20 mouse cellular contexts compared by ENCODE assay signal in genomic region chr9:73649088-73649487, GRCm38 (mm10).
DNase-seq lines count a peak whose midpoint lies in the region; ATAC-seq and TF ChIP-seq lines count a peak whose summit lies in the region.
"Had no signal": no experiment of that assay in that cellular context is flagged by ENCODE, and none has a peak within 500 bp of the region (broad histone marks: within the 10 kb centered on the region; RNA-seq: fewer than 3 reads in every experiment).

No protein-coding gene starts in this region.

- POLR2A ChIA-PET in Patski (lab: Charles Lee): no interaction called here

- CTCF ChIA-PET in Patski (lab: Charles Lee): no interaction called here

- no peak overlapping the region for H3K4me2 ChIP-seq in kidney, embryonic 15.5 days
- H3K4me2 ChIP-seq in forebrain, embryonic 14.5 days (ENCODE audit: low read length): no peak overlapping the region
- H3K4me2 ChIP-seq: forebrain, embryonic 15.5 days; heart, embryonic 13.5 days; hindbrain, embryonic 12.5 days; hindbrain, embryonic 15.5 days had no signal

- no peak overlapping the region for H3K9ac ChIP-seq in kidney, embryonic 15.5 days
- H3K9ac ChIP-seq in forebrain, embryonic 14.5 days (ENCODE audit: low read length): no peak overlapping the region
- H3K9ac ChIP-seq: forebrain, embryonic 15.5 days; heart, embryonic 13.5 days; hindbrain, embryonic 12.5 days; hindbrain, embryonic 15.5 days had no signal

- 73% methylated on average over 1 of the region's 1 CpGs for WGBS in kidney, embryonic 15.5 days
- WGBS in forebrain, embryonic 14.5 days: 94% methylated on average over 1 of the region's 1 CpGs

- ATAC-seq in kidney, embryonic 15.5 days (replicated peaks; ENCODE audit: low FRiP score): peak; percentile 62; the same call in 1 of the 2 replicates
- peak; percentile 89 for ATAC-seq in Patski
- no peak for ATAC-seq in forebrain, embryonic 14.5 days
- ATAC-seq: forebrain, embryonic 15.5 days had no signal

- no peak for TF ChIP-seq CTCF in Patski (IDR thresholded peaks at IDR 0.05)

- no peak overlapping the region for H3K4me3 ChIP-seq in kidney, embryonic 15.5 days (replicated peaks)
- H3K4me3 ChIP-seq in forebrain, embryonic 14.5 days (ENCODE audit: low read depth, low read length): no peak overlapping the region
- H3K4me3 ChIP-seq: forebrain, embryonic 10.5 days; forebrain, embryonic 15.5 days; heart, adult 2 months; heart, embryonic 10.5 days; heart, embryonic 13.5 days; hindbrain, embryonic 12.5 days; hindbrain, embryonic 15.5 days had no signal

- in situ Hi-C loops in Patski (cut with MboI; ENCODE audit: low pct_unique_long_range_greater_than_20kb): loop anchor here (10.0 kb wide), 1 partner anchor 484 kb away; no protein-coding TSS in a partner anchor

- H3K4me1 ChIP-seq in kidney, embryonic 15.5 days: no peaks in the 10 kb centered on the region
- no peaks in the 10 kb centered on the region for H3K4me1 ChIP-seq in forebrain, embryonic 14.5 days (ENCODE audit: control insufficient read depth, insufficient read depth, low read length)
- H3K4me1 ChIP-seq: forebrain, embryonic 10.5 days; forebrain, embryonic 15.5 days; heart, embryonic 10.5 days; hindbrain, embryonic 12.5 days; hindbrain, embryonic 15.5 days had no signal

- H3K27ac ChIP-seq in kidney, embryonic 15.5 days: no peak overlapping the region
- H3K27ac ChIP-seq in forebrain, embryonic 14.5 days (ENCODE audit: low read depth, low read length): no peak overlapping the region
- H3K27ac ChIP-seq: forebrain, embryonic 10.5 days; forebrain, embryonic 15.5 days; heart, adult 2 months; heart, embryonic 10.5 days; heart, embryonic 13.5 days; hindbrain, embryonic 12.5 days; hindbrain, embryonic 15.5 days had no signal

- no peaks in the 10 kb centered on the region for H3K9me3 ChIP-seq in kidney, embryonic 15.5 days (replicated peaks)
- no peaks in the 10 kb centered on the region; the same call in 1 of the 2 replicates for H3K9me3 ChIP-seq in forebrain, embryonic 14.5 days (replicated peaks; ENCODE audit: control insufficient read depth, low read length)
- H3K9me3 ChIP-seq: forebrain, embryonic 10.5 days; forebrain, embryonic 15.5 days; hindbrain, embryonic 15.5 days had no signal

- 0 out of 2 replicates have a peak, but pooled peaks cover 6% of the 10 kb centered on the region for H3K27me3 ChIP-seq in kidney, embryonic 15.5 days
- no peaks in the 10 kb centered on the region for H3K27me3 ChIP-seq in Patski
- no peaks in the 10 kb centered on the region for H3K27me3 ChIP-seq in forebrain, embryonic 14.5 days (replicated peaks; ENCODE audit: control insufficient read depth, insufficient read depth, low read length)
- H3K27me3 ChIP-seq: forebrain, embryonic 15.5 days; heart, embryonic 13.5 days; hindbrain, embryonic 12.5 days; hindbrain, embryonic 15.5 days had no signal

- no peak for DNase-seq in kidney, adult 11 months
- DNase-seq in kidney, postnatal 10 days: peak; percentile 63
- DNase-seq in kidney, postnatal 36 days: no peak
- DNase-seq in 3T3-L1 (ENCODE audit: low read depth, low spot score) (peak; percentile 6), Patski (ENCODE audit: low read depth, low spot score) (peak; percentile 74)
- DNase-seq in forebrain, embryonic 14.5 days (ENCODE audit: low spot score): no peak
- DNase-seq: adrenal gland, postnatal 10 days; adrenal gland, postnatal 36 days; cerebellum, adult 18-20 months; cerebellum, adult 9-10 months; cerebellum, postnatal 14 days; gastrocnemius, postnatal 25 days; heart, adult 2 months had no signal

- no peaks in the 10 kb centered on the region for H3K36me3 ChIP-seq in kidney, embryonic 15.5 days
- no peaks in the 10 kb centered on the region for H3K36me3 ChIP-seq in forebrain, embryonic 14.5 days (ENCODE audit: control insufficient read depth, insufficient read depth, low read length)
- H3K36me3 ChIP-seq: forebrain, embryonic 10.5 days; forebrain, embryonic 15.5 days; heart, embryonic 10.5 days; hindbrain, embryonic 12.5 days; hindbrain, embryonic 15.5 days had no signal

Comparison
In these comparisons a context has a peak if more than half of its experiments do, and no peak if none do; other contexts are left out.
1. DNase-seq: peak in kidney, postnatal 10 days (single experiment), 3T3-L1 (single experiment) and Patski (single experiment); none in kidney, adult 11 months (single experiment), kidney, postnatal 36 days (0 of 2) and forebrain, embryonic 14.5 days (single experiment).